Mouse (Mus musculus) adrenal gland, postnatal 14 days (tissue): ENCODE results near the gene Scfd2. TPM values are rescaled to one million over a fixed set of nuclear protein-coding genes. Genes with fewer than 3 reads are reported as not detected.
A peak's percentile ranks its signal among the peaks of the same experiment; 100 is the strongest.

Source experiments
- DNase-seq: peaks from one replicate; pipeline ENCODE4 v3.0.0; 2021; ENCODE audit warnings: mixed read lengths
- total RNA-seq: library from RNA; stranded (reverse); gene quantifications from 2 replicates; pipeline ENCODE4 v1.2.3, GENCODE M21; 2021

Scfd2 gene
- total RNA-seq, 1 experiment from 2014 or later, result 20.2 TPM

GRCm38 (mm10) chr5:74173162-74173844, 358.3 kb downstream of the Scfd2 start:
- no peak for DNase-seq

DNA sequence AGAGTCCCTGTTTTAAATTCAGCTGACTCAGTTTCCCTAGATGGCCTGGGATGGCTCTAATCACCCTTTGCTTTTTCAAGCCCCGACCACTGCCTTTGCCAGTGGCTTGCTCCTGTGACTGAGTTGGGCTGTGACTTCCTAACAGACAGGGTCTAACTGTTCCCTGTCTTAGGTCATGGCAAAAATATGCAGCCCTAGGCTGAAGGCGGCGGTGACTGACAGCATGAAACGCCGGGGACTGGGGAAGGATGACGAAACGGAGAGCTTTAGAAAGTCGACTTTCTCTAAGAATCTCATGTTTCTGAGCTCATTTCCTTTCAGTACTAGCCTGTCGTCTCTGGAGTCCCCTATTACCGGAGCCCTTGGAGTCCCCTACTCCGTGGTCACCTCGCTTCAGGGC, 359.4 kb downstream of the Scfd2 start:
- DNase-seq, result peak; percentile 36

DNA sequence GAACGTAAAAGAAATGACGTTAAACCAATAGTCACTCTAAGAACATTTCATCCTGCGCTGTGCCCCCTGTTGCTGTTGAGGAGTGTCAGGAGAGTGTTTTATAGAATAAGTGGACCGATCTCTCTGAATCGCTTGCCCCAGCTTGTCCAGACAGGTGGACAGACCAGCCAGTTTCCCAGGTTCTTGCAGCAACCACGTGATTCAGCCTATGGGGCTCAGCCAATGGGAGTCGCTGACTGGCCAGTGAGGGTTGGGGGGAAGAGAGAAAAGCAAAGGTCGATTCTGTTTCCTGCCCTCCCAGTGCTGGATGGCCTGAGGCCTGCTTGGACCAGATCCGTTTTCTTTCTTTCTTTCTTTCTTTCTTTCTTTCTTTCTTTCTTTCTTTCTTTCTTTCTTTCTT, 359.8 kb downstream of the Scfd2 start:
- DNase-seq, result no peak

DNA sequence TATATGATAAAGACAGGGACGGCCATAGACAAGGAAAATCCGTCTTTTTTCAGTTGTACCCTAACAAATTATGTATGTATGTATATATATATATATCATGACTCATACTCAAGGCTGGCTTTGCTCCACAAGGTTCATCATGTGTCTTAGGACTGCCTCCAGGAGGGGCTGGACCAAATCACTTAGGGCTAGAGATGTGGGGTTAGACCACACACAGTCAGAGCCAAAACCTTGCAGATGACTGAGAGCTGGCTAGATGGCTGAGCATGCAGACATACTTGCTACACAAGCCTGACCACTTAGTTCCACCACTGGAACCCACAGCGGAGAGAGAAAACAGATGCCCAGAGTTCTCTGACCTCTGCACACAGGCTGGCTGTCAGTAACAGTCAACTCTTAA, 363.5 kb downstream of the Scfd2 start:
- no peak for DNase-seq

DNA sequence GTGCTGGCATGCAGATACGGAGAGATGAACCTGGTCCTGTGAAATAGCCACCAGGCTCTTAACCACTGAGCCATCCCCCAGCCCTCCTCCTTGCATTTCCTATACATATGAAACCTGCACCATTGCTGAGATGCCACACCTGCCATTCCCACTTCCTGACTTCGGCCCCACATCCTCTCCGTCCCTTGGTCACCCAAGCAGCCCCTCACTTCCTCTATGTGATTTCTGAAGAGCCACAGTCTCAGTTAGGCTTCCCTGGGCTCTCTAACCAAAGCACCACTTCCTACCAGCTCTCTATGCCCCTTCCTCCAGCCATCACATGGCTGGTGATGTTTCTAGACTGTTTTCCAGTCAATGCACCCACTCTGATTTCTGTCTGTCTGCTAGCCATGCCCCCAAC, 364.9 kb downstream of the Scfd2 start:
- no peak for DNase-seq

DNA sequence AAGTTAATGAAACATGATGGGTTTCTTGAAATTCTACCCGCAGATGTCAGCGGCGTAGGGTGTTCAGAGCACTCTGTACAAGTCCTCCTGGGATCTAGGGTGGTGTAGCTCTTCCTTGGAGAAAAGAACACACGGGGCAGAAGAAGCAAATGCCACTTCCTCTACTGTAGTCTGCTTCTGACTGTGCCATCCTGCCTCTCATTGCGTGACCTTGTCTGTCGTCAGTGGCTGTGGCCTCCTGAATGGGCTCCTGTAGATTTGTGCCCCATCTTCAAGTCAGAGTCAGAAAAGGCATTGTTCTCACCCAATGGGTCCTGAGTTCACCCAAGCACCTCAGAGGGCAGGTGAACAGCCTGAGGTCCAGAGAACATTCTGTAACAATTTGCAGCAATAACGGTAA, 367.0 kb downstream of the Scfd2 start:
- DNase-seq, result no peak

DNA sequence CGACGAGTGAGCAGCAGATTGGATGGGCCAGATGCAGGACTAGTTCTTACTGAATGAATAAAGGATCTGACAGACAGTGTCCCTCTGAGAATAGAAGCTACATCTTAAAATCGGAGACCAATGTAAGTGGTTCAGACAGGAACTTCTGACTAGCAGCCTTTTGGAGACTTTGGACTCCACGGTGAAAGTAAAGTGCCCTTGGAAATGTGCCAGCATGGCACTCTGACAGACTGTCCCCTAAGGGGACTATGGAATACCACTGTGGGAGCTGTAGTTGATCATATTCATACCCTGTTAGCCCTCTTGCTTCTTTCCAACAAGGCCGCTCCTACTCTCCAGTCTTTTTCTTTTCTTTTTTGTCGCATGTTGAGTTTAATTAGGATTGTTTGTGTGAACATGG, 368.4 kb downstream of the Scfd2 start:
- no peak for DNase-seq

GRCm38 (mm10) chr5:74162013-74162412, 369.5 kb downstream of the Scfd2 start:
- no peak for DNase-seq

- DNase-seq, result peak; percentile 52
These were observed 370.1 kb downstream of the Scfd2 start for GRCm38 (mm10) chr5:74161297-74161926.

GRCm38 (mm10) chr5:74160349-74160748, 371.2 kb downstream of the Scfd2 start:
- DNase-seq, result no peak

DNA sequence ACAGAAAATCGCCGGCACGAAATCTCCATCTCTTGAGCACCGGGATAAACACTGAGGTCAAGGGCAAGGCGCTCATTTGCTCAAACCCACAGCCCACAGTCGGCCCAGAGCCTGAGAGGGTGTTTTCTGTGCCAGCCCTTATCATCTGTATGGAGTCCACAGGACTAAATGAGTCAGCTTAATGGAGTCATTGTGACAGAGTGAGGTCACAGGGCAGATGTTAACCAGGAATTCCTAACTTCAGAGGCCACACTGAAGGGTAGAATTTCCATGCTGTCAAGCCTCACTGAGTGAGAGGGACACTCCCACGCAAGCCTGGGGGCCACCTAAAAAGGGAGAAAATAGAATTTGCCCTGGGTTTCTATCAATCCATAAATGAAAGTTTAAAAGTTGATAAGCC, 371.7 kb downstream of the Scfd2 start:
- peak; percentile 38 for DNase-seq

DNA sequence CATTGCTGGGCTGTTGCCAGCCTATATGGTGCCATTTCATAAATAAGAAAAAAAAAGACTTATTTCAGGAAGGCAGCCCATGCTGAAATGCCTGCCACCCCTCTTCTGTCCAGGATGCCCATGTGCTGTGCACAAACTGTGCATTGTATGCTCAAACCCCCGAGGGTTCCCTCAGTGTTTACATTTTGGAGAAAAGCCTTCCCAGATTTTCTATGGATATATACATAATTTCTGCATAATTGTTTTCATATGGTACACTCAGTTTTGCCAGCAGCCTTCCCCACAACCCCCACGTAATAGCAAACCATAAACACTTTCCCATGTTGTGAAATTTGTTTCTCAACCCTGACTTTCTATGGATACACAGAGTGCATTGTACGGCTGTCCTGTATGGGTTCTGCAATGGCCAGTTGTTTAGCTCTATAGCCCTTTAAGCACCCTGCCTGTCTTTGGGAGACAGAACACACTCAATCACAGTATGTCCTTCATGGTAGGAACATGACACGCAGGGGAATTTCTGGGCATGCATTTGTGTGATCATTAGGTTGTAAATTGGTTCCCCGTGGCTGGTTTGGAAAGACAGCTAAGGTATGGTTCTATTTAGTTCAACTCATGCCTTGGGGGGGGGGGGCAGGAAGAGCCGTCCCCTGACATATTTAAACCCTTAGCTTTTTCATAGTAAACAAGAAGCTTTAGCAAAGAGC, 372.5 kb downstream of the Scfd2 start:
- no peak for DNase-seq

DNA sequence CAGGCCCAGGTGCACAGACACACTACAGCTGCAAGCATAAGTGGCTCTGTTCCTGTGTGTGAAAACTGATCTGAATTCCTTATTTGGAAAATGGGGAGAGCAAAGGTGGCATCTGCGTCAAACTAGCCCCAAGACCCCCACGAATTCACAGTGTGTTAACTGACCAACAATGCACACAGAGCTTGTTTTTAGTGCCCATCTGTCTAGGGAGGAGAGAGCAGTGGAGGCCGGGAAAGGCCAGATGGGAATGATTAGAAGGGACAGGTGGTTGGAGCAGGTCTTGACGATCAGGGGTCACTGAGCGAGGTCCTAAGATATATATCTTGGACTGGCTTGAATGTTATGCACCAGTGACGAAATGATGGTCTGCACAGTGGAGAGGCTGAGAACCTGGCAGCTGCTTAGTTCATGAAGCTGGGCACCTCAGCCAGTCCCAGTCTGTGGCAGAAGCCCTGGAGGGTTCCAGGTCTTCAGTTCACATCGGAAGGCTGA, 375.7 kb downstream of the Scfd2 start:
- no peak for DNase-seq

Other genes starting within 250 kb of the Scfd2 start
- gene Fip1l1, start 3.7 kb upstream of the Scfd2 start, total RNA-seq, result 56.7 and 65.8 TPM in 2 replicates
- 5.6 and 7.5 TPM in 2 replicates for gene Lnx1, start 171.2 kb upstream of the Scfd2 start, total RNA-seq